Mouse (Mus musculus) layer of hippocampus, adult 2 months (tissue): ENCODE data around the gene Gm6096. TPM values are rescaled to one million over a fixed set of nuclear protein-coding genes. Genes with fewer than 3 reads are reported as not detected.
A peak's percentile ranks its signal among the peaks of the same experiment; 100 is the strongest.

Experiments used
- DNase-seq, 2 experiments: peaks; one replicate each; pipeline ENCODE4 v3.0.0; 2022; ENCODE audit warnings: low spot score in 2 of 2
- H3K27ac ChIP-seq: fragments of 200-600 bp; 2 replicates; pipeline ENCODE4 v1.8.1; 2022
- H3K4me3 ChIP-seq: fragments of 200-600 bp; 2 replicates; pipeline ENCODE4 v1.8.1; 2022; ENCODE audit warnings: mild to moderate bottlenecking
- CTCF ChIP-seq: fragments of 200-600 bp; conservative IDR thresholded peaks from 2 replicates; pipeline ENCODE4 v1.8.1; 2022; ENCODE audit warnings: antibody characterized with exemption, mild to moderate bottlenecking, moderate library complexity
- total RNA-seq, 2 experiments: library from RNA; stranded (reverse); gene quantifications; 2 replicates each; pipeline ENCODE4 v1.2.3; 2021

Gene Gm6096
- total RNA-seq, 2 experiments from 2014 or later: not detected

DNA sequence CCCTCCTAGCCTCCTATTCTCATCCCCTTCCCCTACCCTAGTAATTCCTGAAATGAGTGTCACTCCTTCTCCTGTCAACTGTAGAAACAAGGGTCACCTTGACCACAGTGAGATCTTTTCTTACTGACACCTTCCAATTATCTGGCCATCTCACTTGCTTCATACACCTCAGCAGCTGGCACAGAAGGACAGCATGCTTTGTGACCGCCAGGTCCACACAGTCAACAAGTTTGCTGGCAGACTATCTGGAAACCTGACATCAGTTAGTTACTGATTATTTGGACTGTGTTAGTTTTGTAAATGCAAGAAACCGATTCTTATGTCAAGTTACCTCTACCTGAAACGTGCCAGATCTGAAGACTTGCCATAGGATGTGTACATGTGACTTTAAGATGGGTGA is 45.3 kb downstream of the Gm6096 start:
- TF ChIP-seq CTCF: no peak
- Histone ChIP-seq H3K27ac (no peak overlapping the region), H3K4me3 (no peak overlapping the region)
- DNase-seq: no peak

DNA sequence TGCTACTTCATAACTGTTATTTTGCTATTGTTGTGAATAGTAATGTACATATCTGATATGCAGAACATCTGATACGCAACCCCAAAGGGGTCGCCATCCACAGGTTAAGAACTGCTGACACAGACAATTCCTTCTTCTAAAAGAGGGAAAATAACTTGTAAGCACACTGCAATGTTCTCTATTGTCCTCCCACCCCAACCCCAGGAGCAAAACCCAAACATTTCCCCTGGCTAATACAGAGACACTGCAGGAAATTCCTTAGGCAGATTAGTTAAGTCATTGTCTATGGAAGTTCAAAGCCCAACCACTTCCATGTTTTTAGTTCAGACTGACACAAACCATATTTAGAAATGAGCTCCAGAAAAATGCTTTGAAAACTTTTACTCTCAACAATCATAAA is 48.0 kb downstream of the Gm6096 start:
- TF ChIP-seq CTCF: no peak
- Histone ChIP-seq H3K4me3 (no peak overlapping the region), H3K27ac (peak overlapping the region; percentile 28; the same call in 1 of the 2 replicates)
- no peak for DNase-seq

Other genes with a start within 250 kb of the Gm6096 start
- not detected for gene Scgb2b27, start 237.1 kb upstream of the Gm6096 start, total RNA-seq
- gene Scgb1b27, start 229.6 kb upstream of the Gm6096 start, total RNA-seq: not detected
- gene Scgb1b30, start 155.6 kb upstream of the Gm6096 start, total RNA-seq: not detected
- gene Wtip, start 117.8 kb upstream of the Gm6096 start, total RNA-seq: 10 to 100 TPM; 11.7 to 12.3 TPM
- gene Uba2, start 81.4 kb upstream of the Gm6096 start, total RNA-seq: 10 to 100 TPM; 85.7 to 92.9 TPM
- gene Pdcd2l, start 54.4 kb upstream of the Gm6096 start, total RNA-seq: 10 to 100 TPM; 24.5 to 26.8 TPM
- 100 to 1,000 TPM; 773 TPM for gene Gpi1, start 20.7 kb upstream of the Gm6096 start, total RNA-seq
- gene 4931406P16Rik, start 62.5 kb downstream of the Gm6096 start, total RNA-seq: 10 to 100 TPM; 36.6 to 41.1 TPM
- 10 to 100 TPM; 87.3 to 94.3 TPM for gene Lsm14a, start 142.3 kb downstream of the Gm6096 start, total RNA-seq